Mouse (Mus musculus) gastrocnemius, postnatal 14 days (tissue): Measurements from ENCODE around the gene Maip1. TPM values are rescaled to one million over a fixed set of nuclear protein-coding genes. Genes with fewer than 3 reads are reported as not detected.

Experiments
- DNase-seq: peaks from one replicate; pipeline ENCODE4 v3.0.0; 2021; ENCODE audit warnings: mixed read lengths
- intact Hi-C: fragments of 180-260 bp; cut with DNase I; formaldehyde crosslinking; loops from one replicate; pipeline ENCODE4 v1.15.1; 2025; ENCODE audit warnings: low total_unique reads
- total RNA-seq, 2 experiments: library from RNA; stranded (reverse); gene quantifications; 2 replicates each; pipeline ENCODE4 v1.2.3; 2021

Maip1 gene
- total RNA-seq, 2 experiments from 2014 or later, result 7.1 to 8.3 TPM

GRCm38 (mm10) chr1:57413397-57413796, 7.3 kb downstream of the Maip1 start:
- no peak for DNase-seq
- intact Hi-C loops, result no loop called here

- no peak for DNase-seq
- intact Hi-C loops, result loop anchor here (10.0 kb wide), 1 partner anchor 341 kb away; no protein-coding TSS in a partner anchor
These were observed 17.6 kb downstream of the Maip1 start for GRCm38 (mm10) chr1:57423696-57424095.

GRCm38 (mm10) chr1:57428368-57429308, 22.5 kb downstream of the Maip1 start:
- peak; percentile 89 for DNase-seq
- intact Hi-C loops, result loop anchor here (5.0 to 10.0 kb wide), 2 partner anchors 336 to 519 kb away; no protein-coding TSS in a partner anchor

GRCm38 (mm10) chr1:57429786-57430483, 23.8 kb downstream of the Maip1 start:
- intact Hi-C loops, result loop anchor here (5.0 to 10.0 kb wide), 2 partner anchors 335 to 517 kb away; no protein-coding TSS in a partner anchor
- peak; percentile 47 for DNase-seq

- DNase-seq, result no peak
- intact Hi-C loops, result no loop called here
These were observed 27.0 kb downstream of the Maip1 start for GRCm38 (mm10) chr1:57433141-57433540.

- peak; percentile 67 for DNase-seq
- intact Hi-C loops, result no loop called here
These were observed 30.3 kb downstream of the Maip1 start for GRCm38 (mm10) chr1:57436408-57436807.

- intact Hi-C loops, result no loop called here
- no peak for DNase-seq
These were observed 30.8 kb downstream of the Maip1 start for GRCm38 (mm10) chr1:57436954-57437353.

- peak; percentile 48 for DNase-seq
- intact Hi-C loops, result no loop called here
These were observed 32.9 kb downstream of the Maip1 start for GRCm38 (mm10) chr1:57439026-57439425.

- intact Hi-C loops, result no loop called here
- DNase-seq, result peak; percentile 49
These were observed 34.6 kb downstream of the Maip1 start for GRCm38 (mm10) chr1:57440771-57441170.

GRCm38 (mm10) chr1:57445679-57446078, 39.6 kb downstream of the Maip1 start:
- no peak for DNase-seq
- intact Hi-C loops, result no loop called here

GRCm38 (mm10) chr1:57450241-57450640, 44.1 kb downstream of the Maip1 start:
- intact Hi-C loops, result no loop called here

GRCm38 (mm10) chr1:57460305-57460940, 54.3 kb downstream of the Maip1 start:
- intact Hi-C loops, result no loop called here

More at GRCm38 (mm10) chr1:57450241-57450640, 44.1 kb downstream of the Maip1 start:
- no peak for DNase-seq

More at GRCm38 (mm10) chr1:57460305-57460940, 54.3 kb downstream of the Maip1 start:
- no peak for DNase-seq

Other genes starting within 250 kb of the Maip1 start
- 1 to 10 TPM; 1.9 to 2.1 TPM for gene 1700066M21Rik, start 28.7 kb upstream of the Maip1 start, total RNA-seq
- gene Tyw5, start 773 bp downstream of the Maip1 start, total RNA-seq, result 1 to 10 TPM; 3.7 to 4.0 TPM